Mouse (Mus musculus) hindbrain, embryonic 11.5 days (tissue): ENCODE results near the gene Polr2e. TPM values are rescaled to one million over a fixed set of nuclear protein-coding genes. Genes with fewer than 3 reads are reported as not detected.

Experiments
- ATAC-seq: fragments of 200-750 bp; cut with Nextera tagmentation; 2 replicates; pipeline ENCODE4 v1.8.0; 2017; ENCODE audit warnings: mild to moderate bottlenecking, moderate TSS enrichment, moderate library complexity; ENCODE audit not compliant: low FRiP score
- DNase-seq: peaks from one replicate; pipeline ENCODE4 v3.0.0-alpha.2; 2015; ENCODE audit warnings: low spot score
- H3K27ac ChIP-seq: fragments of 300-500 bp; sonication (generic); 2 replicates; pipeline ENCODE4 v1.5.1; 2014; ENCODE audit warnings: mild to moderate bottlenecking, low read depth, low read length
- H3K27me3 ChIP-seq: fragments of 300-500 bp; sonication (generic); 2 replicates; pipeline ENCODE4 v1.6.1; 2014; ENCODE audit warnings: mild to moderate bottlenecking, low read length, moderate library complexity, mixed read lengths; ENCODE audit not compliant: control insufficient read depth, insufficient read depth
- H3K36me3 ChIP-seq: fragments of 300-500 bp; sonication (generic); 2 replicates; pipeline ENCODE4 v1.6.1; 2014; ENCODE audit warnings: mild to moderate bottlenecking, low read length, moderate library complexity, mixed read lengths; ENCODE audit not compliant: control insufficient read depth, insufficient read depth
- H3K4me1 ChIP-seq: fragments of 300-500 bp; sonication (generic); replicated peaks from 2 replicates; pipeline ENCODE4 v1.6.1; 2014; ENCODE audit warnings: low read length, mixed read lengths; ENCODE audit not compliant: control insufficient read depth, insufficient read depth
- H3K4me2 ChIP-seq: fragments of 300-500 bp; sonication (generic); replicated peaks from 2 replicates; pipeline ENCODE4 v1.6.1; 2014; ENCODE audit warnings: mild to moderate bottlenecking, low read depth, low read length
- H3K4me3 ChIP-seq: fragments of 300-500 bp; sonication (generic); 2 replicates; pipeline ENCODE4 v1.5.1; 2014; ENCODE audit warnings: low read depth, low read length
- H3K9ac ChIP-seq: fragments of 300-500 bp; sonication (generic); 2 replicates; pipeline ENCODE4 v1.6.1; 2014; ENCODE audit warnings: low read depth, low read length
- H3K9me3 ChIP-seq: fragments of 300-500 bp; sonication (generic); 2 replicates; pipeline ENCODE4 v1.6.1; 2016; ENCODE audit warnings: low read length; ENCODE audit not compliant: control insufficient read depth
- whole genome bisulfite sequencing: fragments of 180-500 bp; shearing (Covaris S2); extraction: QIAGEN DNeasy Blood & Tissue Kit; methylation state at CpG from one replicate; pipeline ENCODE4 v1.1.7; 2014; 5-methylcytosine and 5-hydroxymethylcytosine counted together
- polyA plus RNA-seq: library from polyadenylated mRNA; unstranded; fragments of >200 nt; fragmentation: Nextera tagmentation; extraction: Ambion mirVana; gene quantifications from 2 replicates; pipeline ENCODE4 v1.2.1, GENCODE M21; 2014

Polr2e gene
- polyA plus RNA-seq, 1 experiment from 2014 or later: 215 TPM

GRCm38 (mm10) chr10:79996272-79997033, 43.1 kb downstream of the Polr2e start, which contains the start of gene Abca7:
Abca7 (plus strand) TSS chr10:79996494.
- H3K36me3 ChIP-seq: no peaks in the 10 kb centered on the region
- H3K27me3 ChIP-seq: peaks cover 8% of the 10 kb centered on the region
- H3K4me3 ChIP-seq: peak within 1 kb of the TSS; percentile 46
- H3K4me1 ChIP-seq: peaks cover 2% of the 10 kb centered on the region
- ATAC-seq: peak; percentile 84
- H3K9me3 ChIP-seq: no peaks in the 10 kb centered on the region
- under 1% methylated on average over 34 of the region's 34 CpGs for WGBS
- peak within 1 kb of the TSS; percentile 35 for H3K9ac ChIP-seq
- DNase-seq: peak; percentile 99
- peak within 1 kb of the TSS; percentile 61 for H3K27ac ChIP-seq
- H3K4me2 ChIP-seq: peak within 1 kb of the TSS; percentile 66

GRCm38 (mm10) chr10:79995636-79996035, 44.0 kb downstream of the Polr2e start:
- DNase-seq (no peak), ATAC-seq (0 out of 2 replicates have a peak, but pooled peaks have one; percentile 0)
- Histone ChIP-seq H3K4me1 (peaks cover 2% of the 10 kb centered on the region), H3K9me3 (no peaks in the 10 kb centered on the region), H3K9ac (no peak overlapping the region), H3K36me3 (no peaks in the 10 kb centered on the region), H3K27me3 (peaks cover 7% of the 10 kb centered on the region), H3K27ac (no peak overlapping the region), H3K4me3 (no peak overlapping the region), H3K4me2 (no peak overlapping the region)
- 92% methylated on average over 1 of the region's 1 CpGs for WGBS

- ATAC-seq (no peak), DNase-seq (no peak)
- Histone ChIP-seq H3K9ac (no peak overlapping the region), H3K27me3 (peaks cover 9% of the 10 kb centered on the region), H3K36me3 (no peaks in the 10 kb centered on the region), H3K4me1 (peaks cover 2% of the 10 kb centered on the region), H3K27ac (no peak overlapping the region), H3K9me3 (no peaks in the 10 kb centered on the region), H3K4me3 (no peak overlapping the region), H3K4me2 (no peak overlapping the region)
- 95% methylated on average over 16 of the region's 16 CpGs for WGBS
Measured at GRCm38 (mm10) chr10:79994397-79995115, 45.0 kb downstream of the Polr2e start.

GRCm38 (mm10) chr10:79991548-79991947, 48.0 kb downstream of the Polr2e start:
- 85% methylated on average over 6 of the region's 6 CpGs for WGBS
- no peak for ATAC-seq

GRCm38 (mm10) chr10:79991099-79991498, 48.5 kb downstream of the Polr2e start:
- Histone ChIP-seq H3K4me1 (peaks cover 4% of the 10 kb centered on the region; the same call in 1 of the 2 replicates), H3K9me3 (no peaks in the 10 kb centered on the region), H3K4me2 (no peak overlapping the region), H3K4me3 (no peak overlapping the region), H3K9ac (no peak overlapping the region), H3K27me3 (peaks cover 38% of the 10 kb centered on the region), H3K27ac (no peak overlapping the region), H3K36me3 (no peaks in the 10 kb centered on the region)
- ATAC-seq (no peak), DNase-seq (no peak)
- WGBS: 62% methylated on average over 12 of the region's 12 CpGs

More at GRCm38 (mm10) chr10:79991548-79991947, 48.0 kb downstream of the Polr2e start:
- Histone ChIP-seq H3K9me3 (no peaks in the 10 kb centered on the region), H3K9ac (no peak overlapping the region), H3K27ac (no peak overlapping the region), H3K36me3 (no peaks in the 10 kb centered on the region), H3K4me1 (peaks cover 4% of the 10 kb centered on the region; the same call in 1 of the 2 replicates), H3K27me3 (peaks cover 36% of the 10 kb centered on the region), H3K4me2 (no peak overlapping the region), H3K4me3 (no peak overlapping the region)
- no peak for DNase-seq

- Histone ChIP-seq H3K36me3 (no peaks in the 10 kb centered on the region), H3K4me3 (peak overlapping the region; percentile 40), H3K9me3 (no peaks in the 10 kb centered on the region), H3K27me3 (peaks cover 38% of the 10 kb centered on the region), H3K4me1 (peaks cover 4% of the 10 kb centered on the region; the same call in 1 of the 2 replicates), H3K9ac (no peak overlapping the region), H3K4me2 (peak overlapping the region; percentile 38), H3K27ac (no peak overlapping the region)
- ATAC-seq: no peak
- 13% methylated on average over 15 of the region's 15 CpGs for WGBS
- DNase-seq: peak; percentile 28
Measured at GRCm38 (mm10) chr10:79989870-79990269, 49.7 kb downstream of the Polr2e start.

- Histone ChIP-seq H3K27me3 (peaks cover 38% of the 10 kb centered on the region), H3K9me3 (no peaks in the 10 kb centered on the region), H3K4me1 (peaks cover 4% of the 10 kb centered on the region; the same call in 1 of the 2 replicates), H3K4me3 (peak overlapping the region; percentile 40), H3K36me3 (no peaks in the 10 kb centered on the region), H3K9ac (no peak overlapping the region), H3K27ac (no peak overlapping the region), H3K4me2 (peak overlapping the region; percentile 38)
- peak; percentile 17 for DNase-seq
- 28% methylated on average over 8 of the region's 8 CpGs for WGBS
- ATAC-seq: no peak
Measured at GRCm38 (mm10) chr10:79989272-79989786, 50.3 kb downstream of the Polr2e start.

- Histone ChIP-seq H3K9ac (peak within 1 kb of the TSS; percentile 17; the same call in 1 of the 2 replicates), H3K27me3 (peaks cover 38% of the 10 kb centered on the region), H3K9me3 (no peaks in the 10 kb centered on the region), H3K4me1 (peaks cover 4% of the 10 kb centered on the region; the same call in 1 of the 2 replicates), H3K27ac (peak within 1 kb of the TSS; percentile 31; the same call in 1 of the 2 replicates), H3K36me3 (no peaks in the 10 kb centered on the region), H3K4me2 (peak within 1 kb of the TSS; percentile 38), H3K4me3 (peak within 1 kb of the TSS; percentile 40)
- ATAC-seq (no peak), DNase-seq (peak; percentile 55)
- under 1% methylated on average over 59 of the region's 59 CpGs for WGBS
Measured at GRCm38 (mm10) chr10:79988506-79989271, 50.9 kb downstream of the Polr2e start, which contains the start of gene Cnn2. Cnn2 (plus strand) TSS chr10:79988584.
